Mouse (Mus musculus) hematopoietic stem cell, adult 5-6 weeks (primary cell): ENCODE data around the gene Capn2. TPM values are rescaled to one million over a fixed set of nuclear protein-coding genes. Genes with fewer than 3 reads are reported as not detected.

ENCODE experiments used
- ATAC-seq, 2 experiments: fragments of 125-278 bp in 1 of 2; replicated peaks in 1 of 2; 2 replicates each; pipeline ENCODE4 v1.8.0; 2016 to 2017; ENCODE audit warnings: inconsistent platforms in 2 of 2, mild to moderate bottlenecking in 2 of 2, moderate number of reproducible peaks in 2 of 2, low read depth in 1 of 2, moderate TSS enrichment in 1 of 2; ENCODE audit not compliant: low FRiP score in 2 of 2, poor library complexity in 2 of 2, severe bottlenecking in 2 of 2, insufficient read depth in 1 of 2, low TSS enrichment in 1 of 2
- total RNA-seq: library from RNA; stranded (forward); fragments of 172-1452, 232-1000 nt; gene quantifications from 2 replicates; pipeline ENCODE4 v1.2.3, GENCODE M21; 2017

Capn2 gene
- total RNA-seq, 1 experiment from 2014 or later, result 60.3 TPM

DNA sequence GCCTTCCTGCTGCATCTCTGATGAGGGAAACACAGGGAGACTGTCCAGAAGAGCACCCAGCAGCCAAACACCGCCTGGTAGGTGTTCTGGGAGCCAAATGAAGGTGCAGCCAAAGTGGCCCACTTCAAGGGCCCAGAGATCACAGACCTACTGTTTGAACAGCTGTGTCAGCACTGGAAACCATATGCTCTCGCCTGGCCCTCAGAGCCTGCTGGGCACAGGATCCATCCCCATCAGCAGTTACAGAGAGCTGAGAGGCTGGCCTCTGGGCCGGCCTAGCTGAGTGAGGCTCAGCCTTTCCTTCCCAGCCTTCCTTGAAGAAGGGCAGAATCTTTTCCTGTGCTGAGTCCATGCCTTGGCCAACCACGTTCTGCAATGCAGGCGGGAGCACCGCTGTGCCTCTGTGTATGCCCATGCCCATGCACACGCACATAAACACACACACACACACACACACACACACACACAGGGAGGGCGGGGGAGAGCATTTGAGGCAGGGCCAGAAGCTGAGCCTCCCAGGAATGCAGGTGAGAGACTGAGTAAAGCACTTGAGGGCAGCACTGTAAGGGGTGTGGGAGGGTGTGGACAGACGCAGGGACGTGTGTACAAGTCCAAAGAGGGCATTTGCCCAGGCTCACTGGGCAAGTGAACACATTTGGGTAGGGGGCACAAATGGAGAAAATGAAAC lies 8.2 kb downstream of the Capn2 start:
- ATAC-seq, result no peak

GRCm38 (mm10) chr1:182506229-182506986 lies 11.0 kb downstream of the Capn2 start:
- ATAC-seq, result peak; percentile 42 to 44; a peak in 3 of 4 replicates

GRCm38 (mm10) chr1:182505291-182505690 lies 12.1 kb downstream of the Capn2 start:
- no peak for ATAC-seq

DNA sequence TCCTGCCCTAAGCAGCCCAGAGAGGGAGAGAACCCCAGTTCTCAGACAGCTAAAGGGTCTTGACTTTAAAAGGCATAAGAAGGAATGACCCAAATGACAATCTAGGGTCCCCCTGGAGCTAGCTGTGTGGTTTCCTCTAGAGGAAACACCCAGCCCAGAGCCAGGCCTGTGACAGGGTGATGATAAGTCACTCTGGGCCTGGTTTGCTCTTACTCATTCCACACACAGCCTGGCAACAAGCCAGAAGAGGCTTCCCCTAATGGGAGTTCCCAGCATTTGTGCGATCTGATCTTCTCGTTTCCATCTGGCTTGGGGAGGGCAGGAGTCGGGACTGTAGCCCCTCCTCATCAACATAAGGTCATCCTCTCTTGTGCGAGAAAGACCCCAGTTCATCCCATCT lies 13.2 kb downstream of the Capn2 start:
- peak; percentile 80 to 81 for ATAC-seq

DNA sequence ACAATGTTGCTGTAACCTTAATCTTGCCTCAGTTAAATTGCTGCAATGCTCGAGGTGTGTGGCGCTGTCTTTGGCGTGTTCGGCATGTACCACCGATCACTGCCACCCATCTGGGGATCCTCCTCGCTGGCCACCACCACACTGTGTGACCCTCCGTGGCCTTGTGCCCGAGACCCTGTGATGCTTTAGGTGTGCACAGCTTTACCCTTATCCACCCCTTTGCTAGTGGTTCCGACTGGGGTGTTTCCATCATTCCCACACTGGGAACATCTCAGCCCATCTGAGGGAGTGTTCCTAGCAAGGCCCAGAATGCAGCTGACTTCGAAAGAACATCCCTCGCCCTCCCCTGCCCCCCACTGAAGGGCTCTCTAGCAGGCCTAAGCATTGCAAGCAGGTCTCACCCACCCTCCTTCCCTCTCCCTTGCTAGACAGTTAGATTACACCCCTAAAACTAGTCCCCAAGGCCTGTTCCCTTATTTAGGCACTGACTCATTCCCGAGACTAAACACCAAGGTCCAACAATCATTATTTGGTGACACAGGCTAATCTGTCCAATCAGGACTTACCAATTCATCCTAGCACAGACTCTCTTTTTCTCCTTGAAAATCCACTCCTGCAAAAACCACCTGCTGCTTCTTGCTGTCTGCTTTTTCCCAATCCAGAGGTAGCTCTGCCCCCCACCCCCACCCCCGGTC lies 14.1 kb downstream of the Capn2 start:
- no peak for ATAC-seq

DNA sequence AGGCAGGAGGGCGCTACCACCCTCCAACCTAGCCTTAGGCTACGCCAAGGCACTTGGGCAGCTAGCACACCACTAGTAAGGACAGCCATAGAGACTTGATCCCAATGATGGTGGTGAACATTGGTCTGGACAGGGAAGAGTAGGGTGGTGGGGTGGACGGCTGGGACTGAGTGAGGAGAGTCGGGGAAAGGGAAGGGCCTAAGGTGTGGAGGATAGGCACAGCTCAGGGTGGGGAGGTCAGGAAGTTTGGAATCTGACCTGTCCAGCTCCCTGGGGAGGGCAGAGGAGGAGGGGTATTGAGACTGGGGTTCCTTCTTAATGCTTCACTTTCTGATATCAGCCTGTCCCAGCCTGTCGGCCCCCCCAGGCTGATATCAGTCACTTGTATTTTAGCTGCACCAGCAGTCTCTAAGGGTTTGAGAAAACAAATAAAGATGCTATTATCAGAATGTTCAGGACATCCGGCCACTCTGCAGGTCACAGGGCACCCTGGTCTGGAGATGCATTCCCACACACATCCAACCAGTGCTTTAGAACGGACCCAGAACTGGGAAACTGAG lies 14.8 kb downstream of the Capn2 start:
- ATAC-seq, result no peak

DNA sequence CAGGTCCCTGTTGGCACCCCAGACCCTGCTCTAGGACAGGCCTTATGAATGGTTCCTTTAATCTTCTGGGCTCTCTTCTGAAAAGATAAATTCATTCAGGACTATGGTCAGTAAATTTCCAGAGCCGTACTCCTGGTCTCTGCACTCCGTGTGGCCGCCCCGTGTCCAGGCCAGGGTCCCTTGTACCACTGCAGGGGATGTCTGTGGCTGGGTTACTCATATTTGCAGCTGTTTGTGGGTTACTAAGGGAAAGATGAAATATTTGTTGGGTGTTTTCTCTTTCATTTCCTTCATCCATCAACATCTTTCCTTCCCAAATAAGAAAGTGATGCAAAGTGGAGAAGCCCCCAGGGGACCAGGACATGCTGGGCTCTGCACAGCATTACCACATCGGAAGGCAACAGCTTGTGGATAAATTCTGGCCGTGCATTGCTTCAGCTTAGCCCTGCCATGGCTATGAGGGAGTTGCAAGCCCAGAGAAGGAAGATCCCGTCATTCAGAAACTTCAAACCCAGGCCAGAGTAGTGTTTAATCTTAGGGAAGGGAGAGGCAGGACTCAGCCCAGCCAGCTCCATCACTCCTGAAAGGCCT lies 15.5 kb downstream of the Capn2 start:
- no peak for ATAC-seq

GRCm38 (mm10) chr1:182500843-182501242 lies 16.6 kb downstream of the Capn2 start:
- ATAC-seq, result no peak

DNA sequence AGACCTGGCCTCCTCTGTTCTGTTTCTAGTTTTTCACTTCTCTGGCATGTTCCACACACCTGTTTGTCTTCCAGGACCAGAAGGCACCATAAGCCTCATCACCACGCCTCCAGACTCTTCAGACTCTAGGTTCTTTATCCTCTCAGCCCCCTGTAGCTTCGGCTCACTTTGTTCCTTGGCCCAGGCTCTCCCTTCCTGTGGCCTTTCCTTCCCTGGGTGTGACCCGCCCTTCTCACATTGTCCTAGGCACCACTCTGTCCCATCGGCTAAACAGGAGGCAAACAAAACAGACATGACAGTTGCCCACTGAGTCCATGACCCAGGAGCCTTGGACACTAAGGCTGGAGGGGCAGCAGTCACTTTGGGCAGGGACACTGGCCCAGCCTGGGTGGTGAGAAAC lies 17.2 kb downstream of the Capn2 start:
- no peak for ATAC-seq

GRCm38 (mm10) chr1:182499443-182500089 lies 17.8 kb downstream of the Capn2 start:
- no peak for ATAC-seq

DNA sequence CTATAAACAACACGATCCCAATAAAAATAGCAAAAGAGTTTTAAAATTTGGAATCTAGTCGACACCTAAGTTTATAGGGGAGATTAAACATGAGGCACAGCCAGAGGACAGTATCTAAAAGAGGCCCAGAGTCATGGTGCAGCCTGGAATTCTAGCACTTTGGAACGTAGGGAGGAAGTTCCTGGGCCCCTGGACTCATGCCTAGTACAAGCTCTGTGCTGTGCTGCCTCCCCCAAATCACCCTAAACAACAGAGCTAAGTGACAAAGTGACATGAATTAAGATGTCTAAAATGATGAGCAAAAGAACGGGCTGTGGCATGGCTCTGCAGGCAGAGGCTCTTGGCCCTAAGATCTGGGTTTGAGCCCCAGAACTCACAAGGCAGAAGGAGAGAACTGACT lies 19.7 kb downstream of the Capn2 start:
- ATAC-seq, result no peak

DNA sequence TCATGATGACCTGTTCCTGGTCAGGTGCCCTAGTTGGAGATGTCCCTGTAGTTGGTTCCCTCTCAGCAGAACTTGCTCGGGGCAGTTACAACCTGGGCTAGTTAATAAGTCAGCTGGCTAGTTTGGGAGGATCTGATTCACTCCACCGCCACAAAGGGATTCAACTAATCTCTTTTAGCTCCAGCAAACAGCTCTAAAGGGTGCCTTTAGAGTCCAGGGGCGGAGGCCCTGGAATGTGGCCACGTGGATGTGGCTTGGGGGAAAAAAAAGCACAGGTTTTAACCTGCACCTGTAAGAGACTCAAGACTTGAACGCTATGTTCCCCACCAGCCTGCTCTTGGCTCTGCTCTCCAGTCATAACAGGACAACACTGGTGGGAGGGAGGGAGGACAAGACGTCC lies 20.7 kb downstream of the Capn2 start:
- ATAC-seq, result no peak

DNA sequence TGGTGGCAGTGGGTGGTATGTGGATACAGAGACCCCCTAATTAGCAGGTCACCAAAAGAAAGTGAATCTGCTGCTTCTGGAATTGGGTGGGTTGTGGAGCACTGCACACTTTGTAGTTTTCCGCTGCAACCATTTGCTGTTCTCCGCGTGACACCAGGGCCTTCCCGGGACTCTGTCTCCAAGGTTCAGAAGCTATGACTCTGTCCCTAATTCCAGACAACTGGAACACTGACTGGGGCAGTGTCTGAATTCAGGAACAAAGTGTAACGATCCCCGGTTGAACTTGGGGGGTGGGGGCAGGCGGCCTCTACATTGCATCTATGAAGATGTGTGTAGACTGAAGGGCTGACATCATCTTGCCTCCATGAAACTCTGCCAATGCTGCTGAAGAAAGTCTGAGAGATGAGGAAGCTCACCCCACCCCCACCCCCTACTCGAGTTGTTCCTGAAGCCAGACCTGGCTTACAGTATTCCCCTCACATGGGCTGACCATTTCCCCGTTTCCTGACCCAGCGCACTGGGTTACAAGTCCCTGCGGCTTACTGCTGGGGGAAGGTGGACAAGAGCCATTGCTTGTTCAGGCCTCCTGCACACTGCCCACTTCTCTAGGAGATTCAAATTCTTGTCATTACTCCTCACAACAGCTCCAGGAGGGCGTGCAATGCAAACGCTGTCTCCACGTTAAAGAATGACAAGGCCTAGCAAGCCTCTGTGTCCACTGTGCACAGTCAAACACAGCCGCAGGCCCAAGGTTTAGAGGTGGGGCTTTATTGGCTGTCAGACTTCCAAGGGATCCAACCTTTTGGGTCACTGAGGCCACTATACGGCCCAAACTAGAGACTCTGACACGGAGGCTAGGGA lies 22.9 kb downstream of the Capn2 start:
- no peak for ATAC-seq

- no peak for ATAC-seq
Observed at GRCm38 (mm10) chr1:182491839-182492238, 25.6 kb downstream of the Capn2 start.

GRCm38 (mm10) chr1:182490568-182490967 lies 26.8 kb downstream of the Capn2 start:
- no peak for ATAC-seq

DNA sequence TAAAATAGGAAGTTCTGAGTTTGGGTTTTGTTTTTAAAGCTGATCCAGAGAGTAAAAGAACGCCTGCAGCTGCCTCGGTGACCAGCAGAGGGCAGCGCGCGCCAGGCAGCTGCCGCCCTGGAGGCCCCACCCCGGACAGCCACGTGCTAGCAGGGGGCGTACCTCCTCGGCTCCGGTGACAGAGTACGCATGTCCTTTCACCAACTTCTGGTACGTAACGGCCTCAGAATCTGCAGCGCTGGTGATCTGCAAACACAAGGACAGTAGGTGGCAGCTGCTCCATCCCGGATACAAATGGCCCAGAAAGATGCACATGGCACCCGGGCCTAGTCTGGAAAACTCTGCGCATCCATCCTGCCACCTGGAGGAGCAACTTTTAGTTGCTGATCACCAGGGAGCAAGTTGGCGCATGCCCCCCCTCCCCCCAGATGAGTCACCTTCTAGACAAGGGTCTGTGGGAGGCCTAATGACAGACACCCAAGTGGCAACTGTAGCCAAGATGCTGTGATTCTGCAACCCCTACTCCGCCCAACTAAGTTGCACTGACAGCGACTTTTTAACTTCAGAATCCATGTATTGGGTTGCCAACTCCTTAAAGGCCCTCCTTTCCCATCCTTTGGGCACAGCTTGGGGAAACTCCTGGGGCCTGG lies 27.5 kb downstream of the Capn2 start:
- peak; percentile 98 to 99 for ATAC-seq
